Comparison of ENCODE assay signal across 17 mouse cellular contexts in genomic region chr2:76504122-76504839, GRCm38 (mm10).
DNase-seq lines count a peak whose midpoint lies in the region; ATAC-seq and TF ChIP-seq lines count a peak whose summit lies in the region.
"Had no signal": no experiment of that assay in that cellular context is flagged by ENCODE, and none has a peak within 500 bp of the region (broad histone marks: within the 10 kb centered on the region; RNA-seq: fewer than 3 reads in every experiment).

No protein-coding gene starts in this region.

- WGBS in midbrain, embryonic 14.5 days: 45% methylated on average over 12 of the region's 12 CpGs

- peak; percentile 90 for ATAC-seq in Patski
- ATAC-seq in midbrain, embryonic 14.5 days (ENCODE audit: low FRiP score, low TSS enrichment): no peak
- ATAC-seq: CD4-positive, CD25-positive, alpha-beta regulatory T cell, adult 4 months; forebrain, embryonic 16.5 days had no signal

- in situ Hi-C loops in Patski (cut with MboI; ENCODE audit: low pct_unique_long_range_greater_than_20kb): no loop called here

- no peaks in the 10 kb centered on the region for H3K27me3 ChIP-seq in Patski
- H3K27me3 ChIP-seq in midbrain, embryonic 14.5 days (ENCODE audit: control insufficient read depth, insufficient read depth, low read length): no peaks in the 10 kb centered on the region
- H3K27me3 ChIP-seq: limb, embryonic 12.5 days; midbrain, embryonic 12.5 days had no signal

- DNase-seq in layer of hippocampus, adult 9-11 months: peak; percentile 34
- no peak for DNase-seq in layer of hippocampus, postnatal 25 days (ENCODE audit: extremely low spot score in 1 of 2, low spot score in 1 of 2)
- DNase-seq in Patski (ENCODE audit: low read depth, low spot score): peak; percentile 34
- DNase-seq in kidney, adult 11 months: peak; percentile 71
- peak; percentile 67 to 74 for DNase-seq in kidney, postnatal 36 days
- DNase-seq in midbrain, embryonic 14.5 days: no peak
- DNase-seq in thymus, postnatal 4 days: no peak
- no peak for DNase-seq in cerebellum, adult 18-20 months
- DNase-seq: cerebellum, postnatal 14 days; heart, adult 11 months; heart, postnatal 14 days; lung, embryonic 14.5 days; thymus, postnatal 14 days had no signal

- no peak overlapping the region for H3K9ac ChIP-seq in midbrain, embryonic 14.5 days (replicated peaks; ENCODE audit: low read length)
- H3K9ac ChIP-seq: limb, embryonic 12.5 days; lung, embryonic 14.5 days; midbrain, embryonic 12.5 days had no signal

- H3K4me1 ChIP-seq in midbrain, embryonic 14.5 days (ENCODE audit: control insufficient read depth, insufficient read depth, low read length): no peaks in the 10 kb centered on the region
- H3K4me1 ChIP-seq: limb, embryonic 12.5 days; midbrain, embryonic 12.5 days had no signal

- CTCF ChIA-PET in Patski (lab: Charles Lee): no interaction called here

- H3K27ac ChIP-seq in midbrain, embryonic 14.5 days (replicated peaks; ENCODE audit: low read depth, low read length): no peak overlapping the region
- H3K27ac ChIP-seq: limb, embryonic 12.5 days; midbrain, embryonic 12.5 days had no signal

- H3K4me3 ChIP-seq in midbrain, embryonic 14.5 days (replicated peaks; ENCODE audit: low read depth, low read length): no peak overlapping the region
- H3K4me3 ChIP-seq: limb, embryonic 12.5 days; midbrain, embryonic 12.5 days had no signal

- H3K9me3 ChIP-seq in midbrain, embryonic 14.5 days (ENCODE audit: control insufficient read depth, low read length): no peaks in the 10 kb centered on the region
- H3K9me3 ChIP-seq: midbrain, embryonic 12.5 days had no signal

- no peaks in the 10 kb centered on the region for H3K36me3 ChIP-seq in midbrain, embryonic 14.5 days (ENCODE audit: control insufficient read depth, insufficient read depth, low read length)
- H3K36me3 ChIP-seq: limb, embryonic 12.5 days; midbrain, embryonic 12.5 days had no signal

- no peak overlapping the region for H3K4me2 ChIP-seq in midbrain, embryonic 14.5 days (ENCODE audit: low read length)
- H3K4me2 ChIP-seq: limb, embryonic 12.5 days; lung, embryonic 14.5 days; midbrain, embryonic 12.5 days had no signal

- TF ChIP-seq CTCF in Patski (IDR thresholded peaks at IDR 0.05): no peak

- POLR2A ChIA-PET in Patski (lab: Charles Lee): no interaction called here

Comparison
In these comparisons a context has a peak if more than half of its experiments do, and no peak if none do; other contexts are left out.
1. DNase-seq: peak in layer of hippocampus, adult 9-11 months (single experiment), Patski (single experiment), kidney, adult 11 months (single experiment) and kidney, postnatal 36 days (2 of 2); none in layer of hippocampus, postnatal 25 days (0 of 2), midbrain, embryonic 14.5 days (single experiment), thymus, postnatal 4 days (single experiment) and cerebellum, adult 18-20 months (0 of 2).